Mouse (Mus musculus): ENCODE data around the gene Tmem150a.

- TF ChIP-seq CTCF (IDR thresholded peaks at IDR 0.05; ENCODE audit: borderline replicate concordance, insufficient read depth, low read depth, low read length): no peak
- no peak for TF ChIP-seq POLR2A (IDR thresholded peaks at IDR 0.05; ENCODE audit: borderline replicate concordance, insufficient read depth, low read length)
Observed at GRCm38 (mm10) chr6:72346261-72346660, 9.0 kb upstream of the Tmem150a start.

All from cerebellum, adult 2 months (tissue).